Mouse (Mus musculus): ENCODE measurements around the gene Arhgdig.

Arhgdig gene

DNA sequence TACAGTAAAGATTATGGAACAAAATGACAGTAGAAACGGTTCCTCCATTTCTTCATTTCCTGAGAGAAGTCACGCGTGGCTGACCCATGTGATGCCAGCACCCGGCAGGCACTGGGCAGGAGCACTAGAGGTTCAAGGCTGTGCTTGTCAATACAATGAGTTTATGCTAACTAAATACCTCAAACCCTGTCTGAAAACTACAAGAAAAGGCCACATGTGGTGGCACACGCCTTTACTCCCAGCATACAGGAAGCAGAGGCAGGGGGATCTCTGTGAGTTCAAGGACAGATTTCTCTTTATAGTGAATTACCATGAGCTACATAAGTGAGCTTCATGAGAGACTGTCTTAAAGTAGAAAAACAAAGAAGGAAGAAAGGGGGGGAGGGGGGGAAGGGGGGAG is 23.6 kb upstream of the Arhgdig start:
- TF ChIP-seq GATA4 (IDR thresholded peaks at IDR 0.05; ENCODE audit: insufficient replicate concordance, low read length), result no peak

DNA sequence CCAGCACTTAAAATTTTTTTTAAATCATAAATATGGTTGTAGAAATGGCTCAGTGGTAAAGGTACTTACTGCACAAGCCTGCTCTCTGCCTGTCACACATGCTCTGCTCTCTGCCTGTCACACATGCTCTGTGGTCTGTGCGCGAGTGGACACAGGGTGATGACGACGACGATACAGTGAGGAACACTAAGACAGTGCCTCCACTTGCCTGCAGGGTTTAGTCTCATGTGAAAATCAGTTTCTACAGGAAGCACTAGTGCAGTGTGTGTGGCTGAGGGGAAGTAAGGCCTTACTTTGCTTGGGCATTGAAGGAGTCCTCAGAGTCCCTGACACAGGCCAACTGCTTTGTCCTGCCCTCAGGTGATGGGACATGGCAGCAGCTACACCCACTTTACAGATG is 22.2 kb upstream of the Arhgdig start:
- no peak for TF ChIP-seq GATA4 (IDR thresholded peaks at IDR 0.05; ENCODE audit: insufficient replicate concordance, low read length)

DNA sequence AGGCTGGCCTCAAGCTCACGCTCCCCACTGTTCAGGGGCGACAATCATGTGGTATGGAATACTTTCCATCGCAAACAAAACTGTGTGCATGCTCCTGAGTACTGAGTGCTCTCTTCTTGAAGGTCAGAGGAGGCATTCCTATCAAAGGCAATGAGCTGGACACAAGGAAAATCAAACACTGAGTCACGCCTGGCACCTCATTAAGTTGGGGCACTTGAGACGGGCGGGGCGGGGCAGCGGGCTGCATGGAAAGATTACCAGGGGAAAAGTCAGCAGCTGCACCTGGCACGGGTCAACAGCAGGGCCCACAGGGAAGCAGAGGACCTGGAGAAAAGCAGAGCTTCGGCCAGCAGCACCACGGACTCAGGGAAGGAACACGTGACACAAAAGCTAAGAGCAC is 17.6 kb upstream of the Arhgdig start:
- TF ChIP-seq GATA4 (IDR thresholded peaks at IDR 0.05; ENCODE audit: insufficient replicate concordance, low read length), result no peak

DNA sequence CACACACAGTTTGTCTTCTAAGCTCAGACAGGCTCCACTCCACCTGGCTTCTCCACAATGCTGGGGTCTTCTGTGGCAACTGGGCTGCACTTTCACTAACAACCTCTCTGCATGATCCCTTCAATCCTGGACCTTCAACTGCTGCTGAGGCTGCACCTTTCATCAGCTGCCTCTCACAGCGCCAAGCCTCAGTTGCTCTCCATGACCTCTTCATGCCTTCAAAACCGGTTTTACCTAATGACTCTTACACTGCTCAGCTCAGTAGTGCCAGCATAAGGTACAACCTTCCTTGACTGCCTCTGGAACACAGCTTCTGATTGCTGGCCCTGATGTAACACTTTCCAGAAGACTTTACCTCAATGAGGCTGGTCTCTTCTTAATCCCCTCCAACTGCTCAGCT is 13.9 kb upstream of the Arhgdig start:
- TF ChIP-seq GATA4 (IDR thresholded peaks at IDR 0.05; ENCODE audit: insufficient replicate concordance, low read length), result no peak

DNA sequence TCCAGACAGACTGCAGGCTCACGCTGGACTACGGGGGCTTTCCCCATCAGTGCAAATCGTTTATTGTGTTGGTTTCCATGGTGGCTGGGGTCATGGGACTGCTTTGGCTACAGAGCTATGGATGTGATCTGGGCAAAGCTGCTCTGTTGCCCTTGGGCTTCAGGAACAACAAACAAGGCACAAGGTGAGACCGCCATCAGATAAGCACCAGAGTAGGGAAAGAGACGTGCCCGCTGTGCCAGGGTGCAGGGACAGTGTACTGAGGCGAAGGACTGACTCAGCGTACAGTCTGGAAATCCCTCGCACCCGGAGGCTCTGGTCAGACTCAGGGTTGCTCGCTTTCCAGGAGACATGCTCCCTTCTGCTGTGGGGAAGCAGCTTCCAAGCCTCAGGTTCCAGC is 5.1 kb upstream of the Arhgdig start:
- no peak for TF ChIP-seq GATA4 (IDR thresholded peaks at IDR 0.05; ENCODE audit: insufficient replicate concordance, low read length)

DNA sequence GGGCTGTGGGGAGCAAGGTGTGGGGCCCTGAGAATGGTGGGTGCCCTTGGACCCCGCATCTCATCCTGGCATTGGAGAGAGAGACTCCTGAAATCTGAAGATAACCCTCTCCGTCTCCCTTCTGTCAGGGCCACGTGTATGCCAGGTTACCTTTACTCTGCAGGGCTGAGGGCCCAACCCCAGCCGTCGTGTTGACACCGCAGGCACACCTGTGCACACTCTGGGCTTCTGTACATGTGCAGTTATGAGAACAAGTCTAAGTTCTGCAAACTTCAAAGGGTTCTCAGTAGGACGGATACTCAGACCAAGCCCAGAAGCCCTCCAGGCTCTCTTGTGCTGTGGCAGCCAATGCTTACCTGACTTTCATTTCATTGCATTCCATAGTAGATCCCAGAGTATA is 4.7 kb upstream of the Arhgdig start:
- TF ChIP-seq GATA4 (IDR thresholded peaks at IDR 0.05; ENCODE audit: insufficient replicate concordance, low read length), result no peak

DNA sequence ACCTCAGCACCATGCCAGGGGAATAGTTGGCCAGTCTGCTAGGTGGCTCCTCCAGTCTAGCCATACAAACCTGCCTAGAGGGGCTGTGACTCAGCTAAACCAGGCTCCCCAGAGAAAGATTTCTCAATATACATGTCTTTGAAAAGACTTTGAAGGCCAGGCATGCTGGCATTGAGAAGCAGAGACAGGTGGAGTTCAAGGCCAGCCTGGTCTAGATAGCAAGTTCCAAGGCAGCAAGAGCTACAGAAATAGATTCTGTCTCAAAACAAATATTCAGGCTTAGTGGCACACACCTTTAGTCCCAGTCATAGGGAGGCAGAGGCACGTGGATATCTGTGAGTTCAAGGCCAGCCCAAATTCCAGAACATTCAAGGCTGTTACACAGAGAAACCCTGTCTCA is 1.2 kb downstream of the Arhgdig start:
- no peak for TF ChIP-seq GATA4 (IDR thresholded peaks at IDR 0.05; ENCODE audit: insufficient replicate concordance, low read length)

DNA sequence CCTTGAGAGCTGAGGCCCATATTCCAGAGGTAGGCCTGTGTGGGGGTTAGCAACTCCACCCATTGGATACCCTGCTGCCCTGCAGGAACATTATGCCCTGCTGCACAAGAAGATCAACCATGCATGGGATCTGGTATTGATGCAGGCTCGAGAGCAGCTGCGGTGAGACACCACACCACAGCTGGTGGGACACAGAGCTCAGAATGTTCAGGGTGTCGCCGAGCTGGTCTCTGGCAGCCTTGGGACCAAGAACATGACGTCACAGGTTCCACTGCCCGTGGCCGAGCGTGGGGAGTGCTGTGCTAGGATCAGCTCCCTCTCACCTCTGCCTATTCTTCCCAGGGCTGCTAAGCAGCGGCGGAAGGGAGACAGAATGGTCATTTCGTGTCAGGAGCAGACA is 2.8 kb downstream of the Arhgdig start:
- no peak for TF ChIP-seq GATA4 (IDR thresholded peaks at IDR 0.05; ENCODE audit: insufficient replicate concordance, low read length)

DNA sequence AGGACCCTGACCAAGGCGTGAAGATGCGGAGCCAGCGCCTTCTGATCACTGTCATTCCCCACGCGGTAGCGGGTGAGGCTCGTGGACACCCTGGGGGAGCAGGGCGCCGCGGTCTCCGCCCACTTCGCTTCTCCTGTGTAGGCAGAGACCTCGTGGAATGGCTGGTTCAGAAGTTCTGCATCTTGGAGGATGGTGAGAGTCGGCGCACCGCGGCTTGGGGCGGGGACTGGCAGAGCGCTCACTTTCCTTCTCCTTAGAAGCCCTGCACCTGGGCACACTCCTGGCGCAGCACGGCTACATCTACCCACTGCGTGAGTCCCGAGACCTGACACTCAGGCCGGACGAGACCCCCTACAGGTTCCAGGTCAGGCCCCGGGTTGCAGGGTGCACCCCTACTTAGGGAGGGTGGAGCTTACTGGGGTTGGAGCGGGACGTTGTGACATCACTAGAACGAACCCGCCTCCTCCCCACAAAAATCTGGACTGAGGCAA is 4.2 kb downstream of the Arhgdig start:
- TF ChIP-seq GATA4 (IDR thresholded peaks at IDR 0.05; ENCODE audit: insufficient replicate concordance, low read length), result no peak

DNA sequence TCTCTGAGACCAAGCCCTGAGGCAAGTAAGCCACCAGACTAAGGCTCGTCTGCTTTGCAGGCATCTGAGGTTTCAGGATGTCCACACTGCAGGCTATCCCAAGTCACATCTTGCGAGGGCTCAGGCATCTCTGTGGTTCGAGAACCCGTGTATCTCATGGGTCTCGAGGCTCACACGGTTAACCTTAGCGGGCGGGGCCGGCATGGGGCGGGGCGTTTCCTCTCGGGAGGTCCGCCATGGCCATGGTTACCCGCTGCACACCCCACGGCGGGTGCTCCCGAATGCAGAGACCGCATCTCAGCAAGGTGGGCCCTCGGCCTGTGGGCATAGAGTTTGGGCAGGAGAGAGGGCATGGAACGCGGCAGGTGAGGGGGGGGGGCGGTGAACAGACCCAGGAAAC is 4.8 kb downstream of the Arhgdig start, which contains the start of gene Rgs11:
Gene Rgs11, plus strand, starts transcription at position 215 of the 400 bp plus-strand sequence.
- TF ChIP-seq GATA4 (IDR thresholded peaks at IDR 0.05; ENCODE audit: insufficient replicate concordance, low read length), result no peak

DNA sequence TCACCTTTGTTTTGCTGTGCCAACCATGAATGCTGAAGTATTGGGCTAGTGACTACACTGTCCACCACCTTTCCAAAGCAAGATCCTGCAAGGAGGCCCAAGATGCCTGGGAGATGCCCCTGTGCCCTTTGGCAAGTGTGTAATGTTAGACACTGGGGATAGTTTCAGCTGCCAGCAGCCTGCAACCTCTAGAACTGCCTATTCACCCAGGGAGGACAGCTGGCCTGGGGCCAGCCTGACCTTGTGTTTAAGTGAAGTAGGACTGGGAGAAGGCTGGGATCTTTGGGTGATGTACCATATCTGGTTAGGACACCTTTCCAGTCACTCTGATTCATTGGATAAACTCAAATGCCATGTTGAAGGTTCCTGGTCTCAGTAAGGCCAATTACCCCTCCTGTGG is 5.6 kb downstream of the Arhgdig start:
- TF ChIP-seq GATA4 (IDR thresholded peaks at IDR 0.05; ENCODE audit: insufficient replicate concordance, low read length), result no peak

DNA sequence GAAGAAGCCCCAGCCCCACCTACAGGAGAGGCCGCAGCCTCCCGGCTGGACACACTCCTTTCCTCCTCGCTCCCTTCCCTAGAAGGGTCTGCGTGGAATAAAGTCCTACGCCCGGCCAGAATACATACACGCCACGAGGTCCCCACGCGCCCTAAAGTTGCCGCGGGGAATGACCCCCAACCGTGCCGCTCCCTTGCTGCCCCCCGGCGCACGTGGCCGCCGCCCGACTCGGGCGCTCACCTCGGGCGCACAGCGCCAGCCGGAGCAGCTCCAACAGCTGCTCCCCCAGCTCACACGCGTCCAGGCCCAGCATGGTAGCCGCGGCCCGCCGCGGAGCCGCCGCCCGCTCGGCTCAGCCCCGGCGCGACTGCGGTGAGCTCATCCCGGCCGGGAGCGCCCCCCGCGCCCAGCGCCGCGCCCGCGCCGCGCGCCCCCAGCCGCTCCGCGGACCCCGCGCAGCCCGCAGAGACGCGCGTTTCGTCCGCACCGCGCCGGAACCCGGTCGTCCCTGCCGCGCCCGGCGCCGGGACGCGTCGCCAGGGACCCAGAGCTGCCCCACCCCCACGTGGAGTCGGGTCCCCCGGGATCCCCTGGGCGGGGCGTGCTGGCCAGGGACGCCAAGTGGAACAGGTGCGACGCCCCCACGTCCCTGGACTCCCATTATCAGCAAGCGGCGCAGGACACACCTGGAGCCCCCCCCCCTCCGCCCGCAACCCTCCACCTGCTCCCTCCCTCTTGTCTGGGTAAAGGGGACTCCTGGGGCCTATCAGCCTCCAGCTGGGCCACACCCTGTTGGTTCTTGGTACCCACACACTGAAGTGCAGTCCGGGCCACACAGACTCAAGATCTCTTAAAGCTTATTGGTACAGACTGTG is 6.5 kb downstream of the Arhgdig start:
- TF ChIP-seq GATA4 (IDR thresholded peaks at IDR 0.05; ENCODE audit: insufficient replicate concordance, low read length), result no peak

DNA sequence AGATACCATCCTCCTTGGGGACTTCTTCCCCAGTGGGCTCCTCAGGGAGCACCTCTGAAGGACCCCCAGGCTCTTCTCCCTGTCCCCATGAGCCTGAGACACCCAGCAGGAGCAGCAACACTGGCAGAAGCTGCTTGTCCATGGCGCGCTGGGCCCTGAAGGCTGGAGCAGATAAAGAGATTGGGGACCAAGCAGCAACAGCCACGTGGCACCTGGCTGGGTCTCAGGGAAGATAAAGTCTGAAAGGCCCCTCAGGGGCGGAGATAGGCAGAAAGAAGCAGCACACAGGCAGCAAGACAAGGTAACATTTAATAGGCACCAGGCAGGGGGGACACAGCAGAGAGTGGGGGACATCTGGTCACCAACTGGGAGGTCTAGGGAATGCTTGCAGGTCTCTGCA is 8.7 kb downstream of the Arhgdig start, which contains the start of gene Pdia2:
Gene Pdia2, minus strand, starts transcription at position 196 of the 400 bp plus-strand sequence.
- no peak for TF ChIP-seq GATA4 (IDR thresholded peaks at IDR 0.05; ENCODE audit: insufficient replicate concordance, low read length)

DNA sequence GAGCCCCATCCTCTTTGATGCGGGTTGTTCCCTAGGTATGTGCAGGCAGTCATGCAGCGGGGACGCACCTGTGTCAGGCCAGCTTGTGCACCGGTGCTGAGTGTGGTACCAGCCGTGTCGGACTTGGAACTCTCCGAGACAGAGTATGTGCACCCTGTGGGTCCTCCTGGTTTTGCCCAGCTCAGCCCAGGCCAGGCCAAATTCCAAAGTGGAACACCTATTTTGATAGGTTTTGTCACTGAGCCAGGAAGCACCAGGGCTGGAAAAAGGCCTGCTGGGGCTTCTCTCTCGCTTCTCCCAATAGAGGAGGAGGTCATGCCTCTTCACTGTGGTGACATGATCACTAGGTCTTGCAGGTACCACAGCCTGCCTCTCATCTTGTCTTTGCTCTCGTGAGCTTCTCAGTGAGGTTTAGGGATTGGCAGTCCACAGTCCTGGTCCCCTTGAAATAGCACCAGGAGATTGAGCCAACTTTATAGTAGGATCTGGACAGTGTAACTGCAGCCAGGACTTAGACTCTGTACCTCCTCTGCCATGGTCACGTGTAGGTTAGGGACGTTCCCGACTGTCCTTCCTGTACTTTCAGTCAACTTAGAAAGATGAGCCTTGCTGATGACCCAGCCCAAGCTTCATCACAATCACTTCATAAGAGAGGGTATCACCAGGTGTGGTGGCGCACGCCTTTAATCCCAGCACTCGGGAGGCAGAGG is 14.9 kb downstream of the Arhgdig start:
- TF ChIP-seq GATA4 (IDR thresholded peaks at IDR 0.05; ENCODE audit: insufficient replicate concordance, low read length), result no peak

DNA sequence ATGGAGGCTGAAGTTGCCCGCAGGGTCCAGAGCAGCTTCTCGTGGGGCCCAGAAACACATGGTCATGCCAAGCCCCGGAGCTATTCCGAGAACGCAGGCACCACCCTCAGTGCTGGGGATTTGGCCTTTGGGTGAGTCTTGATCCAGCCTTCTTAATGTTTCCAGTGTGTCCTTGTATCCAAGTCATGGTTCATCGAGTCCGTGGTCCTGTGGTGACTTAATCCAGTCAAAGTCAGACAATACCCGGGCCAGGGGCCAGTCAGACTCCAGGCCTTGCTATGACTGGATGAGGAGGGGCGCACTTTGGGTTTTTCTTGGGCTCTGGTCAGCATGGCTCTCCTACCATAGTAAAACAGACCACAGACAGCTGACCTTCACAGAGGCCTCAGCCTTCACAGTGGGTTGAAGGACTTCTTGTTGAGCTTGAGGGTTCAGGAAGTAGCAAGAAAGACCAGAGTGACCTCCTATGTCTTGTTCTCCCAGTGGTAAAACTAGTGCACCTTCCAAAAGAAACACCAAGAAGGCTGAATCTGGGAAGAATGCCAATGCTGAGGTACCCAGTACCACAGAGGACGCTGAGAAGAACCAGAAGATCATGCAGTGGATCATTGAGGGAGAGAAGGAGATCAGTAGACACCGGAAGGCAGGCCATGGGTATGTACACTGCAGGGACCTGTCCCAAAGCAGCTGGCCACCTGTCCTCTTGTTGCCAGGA is 19.3 kb downstream of the Arhgdig start:
- TF ChIP-seq GATA4 (IDR thresholded peaks at IDR 0.05; ENCODE audit: insufficient replicate concordance, low read length), result no peak
